Mouse (Mus musculus) fat pad, adult 2 months (tissue): ENCODE results near the gene Scn5a.

Source experiments
- DNase-seq: peaks from one replicate; pipeline ENCODE4 v3.0.0-alpha.2; 2011; ENCODE audit warnings: low read depth, low spot score; ENCODE audit errors: extremely low read depth

Gene Scn5a

DNA sequence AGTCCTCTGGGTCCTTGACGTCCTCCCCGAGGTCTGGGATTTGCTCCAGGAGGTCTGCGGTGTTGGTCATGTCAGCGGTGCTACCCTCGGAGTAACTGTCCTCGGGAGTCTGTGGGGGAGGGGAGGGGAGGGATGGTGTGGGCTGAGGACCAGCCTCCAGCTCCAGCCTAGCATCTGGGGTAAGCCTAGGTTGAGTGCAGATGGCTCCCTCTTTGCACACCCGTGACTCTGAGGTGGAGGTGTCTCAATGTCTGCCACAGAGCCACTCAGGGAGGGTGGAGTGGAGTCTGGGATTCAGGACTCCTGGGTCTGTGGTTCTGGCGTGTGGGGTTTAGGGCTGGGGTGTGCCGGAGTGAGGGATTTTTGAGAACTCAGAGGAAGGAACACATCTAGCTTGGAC lies 65.8 kb downstream of the Scn5a start:
- DNase-seq = no peak

DNA sequence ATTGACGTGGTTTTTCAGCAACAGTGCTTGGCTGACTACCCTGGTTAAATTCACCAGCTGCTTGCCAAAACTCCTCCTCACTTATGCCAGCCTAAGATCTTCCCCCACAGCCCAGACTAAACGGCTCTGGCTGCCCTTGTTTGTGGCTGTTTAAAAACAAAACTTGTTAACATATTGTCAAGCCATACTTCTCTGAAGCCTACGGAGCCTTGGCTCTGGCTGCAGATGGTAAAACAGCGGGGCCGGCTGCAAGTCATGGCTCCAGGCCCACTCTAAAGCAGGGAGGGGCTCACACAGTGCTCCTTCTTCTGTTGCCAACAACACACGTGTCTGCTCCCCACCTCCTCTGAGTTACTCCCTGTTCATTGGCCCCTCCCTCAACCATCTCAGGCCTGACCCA lies 67.9 kb downstream of the Scn5a start:
- DNase-seq = no peak

DNA sequence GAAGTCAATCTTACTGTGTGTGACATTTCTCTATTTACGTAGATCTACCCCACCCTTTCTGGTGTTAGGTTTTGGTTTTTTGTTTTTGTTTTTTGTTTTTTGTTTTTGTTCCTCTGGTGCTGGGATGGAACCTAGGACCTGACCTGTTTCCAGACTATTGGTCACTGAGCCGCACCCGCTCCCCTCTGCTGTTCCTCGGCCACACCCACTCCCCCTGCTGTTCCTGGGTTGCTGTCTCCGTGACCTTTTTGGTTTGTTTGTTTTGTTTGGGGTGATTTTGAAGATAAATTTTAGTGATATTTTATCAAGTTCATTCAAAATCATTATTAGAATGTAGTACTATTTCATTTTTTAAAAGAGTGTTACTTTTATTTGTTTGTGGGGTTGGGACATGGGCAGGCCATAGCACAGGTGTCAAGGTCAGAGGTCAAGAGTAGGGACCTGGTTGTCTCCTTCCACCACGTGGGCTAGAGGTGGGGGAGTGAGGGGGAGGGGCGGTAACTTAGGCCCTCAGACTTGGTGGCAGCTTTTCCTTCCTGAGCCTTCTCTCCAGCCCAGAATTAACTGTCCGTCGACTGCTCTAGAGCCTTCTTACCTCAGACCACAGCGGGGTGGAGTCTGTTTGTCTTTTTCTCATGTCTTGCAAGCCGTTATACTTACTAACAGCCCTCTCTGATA lies 73.7 kb downstream of the Scn5a start:
- DNase-seq = no peak

DNA sequence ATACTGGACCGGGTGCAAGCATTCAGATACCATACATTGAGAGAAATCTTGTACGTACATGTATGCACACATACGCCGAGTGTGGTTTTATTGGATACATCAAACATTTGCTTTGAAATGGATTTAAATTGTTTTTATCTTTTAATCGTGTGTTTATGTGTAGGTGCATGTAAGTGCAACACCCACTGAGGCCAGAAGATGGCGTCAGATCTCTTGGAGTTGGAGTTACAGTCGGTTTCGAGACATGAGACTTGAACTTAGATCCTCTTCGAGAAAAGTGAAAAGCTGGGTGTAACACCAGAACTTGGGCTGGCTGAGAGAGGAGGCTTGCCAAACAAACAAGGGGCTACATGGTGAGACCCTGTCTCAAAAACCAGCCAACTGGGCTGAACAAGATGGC lies 75.2 kb downstream of the Scn5a start:
- DNase-seq = no peak

DNA sequence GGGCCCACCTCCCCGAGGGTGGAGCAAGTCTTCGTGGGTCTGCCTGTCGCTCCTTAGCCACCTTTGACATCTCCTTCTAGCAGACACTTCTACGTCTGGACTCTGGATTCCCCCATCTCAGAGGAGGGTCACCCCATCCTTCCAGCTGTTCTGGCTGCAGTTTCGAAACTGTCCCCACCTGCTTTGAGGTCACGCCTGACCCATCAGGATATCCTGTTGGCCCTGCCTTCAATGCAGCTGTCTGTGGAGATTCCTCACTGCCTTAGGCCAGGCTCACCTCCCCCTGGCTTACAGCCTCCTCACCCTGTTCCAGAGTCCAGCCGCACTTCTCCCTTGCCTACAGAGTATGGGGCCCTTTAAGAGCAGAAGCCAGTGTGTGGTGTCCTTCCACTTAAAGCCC lies 79.9 kb downstream of the Scn5a start:
- no peak for DNase-seq

DNA sequence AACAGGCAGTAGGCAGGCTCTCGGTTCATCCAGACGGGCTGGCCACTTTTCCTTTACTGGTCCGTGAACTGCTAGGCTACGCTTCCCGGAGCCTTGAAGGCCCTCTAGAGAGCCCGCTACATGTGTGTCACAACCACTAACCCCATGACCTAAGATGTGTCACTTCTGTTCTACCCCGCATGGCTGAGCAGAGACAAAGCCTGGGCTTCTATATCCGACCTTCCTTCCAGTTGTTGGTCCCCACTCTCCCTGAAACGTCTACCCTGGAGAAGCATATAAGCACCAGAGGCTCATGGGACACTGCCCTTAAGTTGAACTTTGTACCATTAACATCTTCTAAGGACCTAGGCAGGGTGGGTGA lies 80.6 kb downstream of the Scn5a start:
- no peak for DNase-seq

DNA sequence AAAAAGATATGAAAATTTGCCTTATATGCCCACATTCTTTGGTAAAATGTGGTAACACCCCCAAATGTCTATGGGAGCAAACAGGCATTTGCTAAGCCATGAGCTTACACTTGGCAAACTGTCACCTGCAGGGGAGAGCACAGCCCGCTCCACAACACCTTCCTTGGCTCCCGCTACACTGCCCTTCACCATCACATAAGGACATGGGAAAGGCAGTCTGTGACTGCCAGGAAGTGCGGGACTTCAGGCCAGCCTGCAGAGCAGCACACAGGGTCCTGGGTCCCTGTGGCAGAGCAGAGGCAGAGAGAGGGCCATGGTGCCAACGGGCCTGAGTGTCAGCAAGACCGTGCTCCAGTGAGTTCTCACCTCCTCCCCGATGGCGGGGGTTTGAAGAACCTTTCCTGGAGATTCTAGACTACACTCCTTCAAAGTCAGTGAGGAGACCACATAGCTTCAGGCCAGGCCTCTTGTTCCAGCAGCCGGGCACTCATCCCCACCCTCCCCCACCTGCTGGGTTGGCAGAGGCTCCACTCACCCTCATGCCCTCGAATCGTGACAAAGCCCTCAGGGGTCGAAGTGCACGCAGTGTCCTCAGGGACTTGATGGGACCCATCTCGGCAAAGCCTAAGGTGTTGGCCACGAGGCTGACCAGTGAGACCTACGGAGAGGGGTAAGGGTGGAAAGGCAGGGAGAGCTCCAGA lies 81.1 kb downstream of the Scn5a start:
- DNase-seq = no peak

DNA sequence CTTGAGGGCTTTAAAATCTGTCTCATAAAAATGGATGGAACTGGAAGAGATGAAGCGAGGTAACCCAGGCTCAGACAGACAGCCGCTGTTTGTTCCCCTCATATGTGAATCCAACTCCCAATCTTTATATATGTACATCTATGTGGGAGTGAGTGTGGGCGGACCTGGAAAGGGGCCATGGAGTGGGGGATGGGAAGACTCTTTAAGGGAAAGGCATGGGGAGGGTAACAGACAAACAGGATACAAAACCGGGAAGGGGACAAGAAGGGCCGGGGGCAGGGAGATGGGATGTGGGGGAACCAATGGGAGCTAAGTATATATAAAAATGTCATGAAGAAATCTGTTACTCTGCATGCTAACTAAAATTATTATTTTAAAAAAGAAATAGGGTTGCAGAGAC lies 81.9 kb downstream of the Scn5a start:
- no peak for DNase-seq

DNA sequence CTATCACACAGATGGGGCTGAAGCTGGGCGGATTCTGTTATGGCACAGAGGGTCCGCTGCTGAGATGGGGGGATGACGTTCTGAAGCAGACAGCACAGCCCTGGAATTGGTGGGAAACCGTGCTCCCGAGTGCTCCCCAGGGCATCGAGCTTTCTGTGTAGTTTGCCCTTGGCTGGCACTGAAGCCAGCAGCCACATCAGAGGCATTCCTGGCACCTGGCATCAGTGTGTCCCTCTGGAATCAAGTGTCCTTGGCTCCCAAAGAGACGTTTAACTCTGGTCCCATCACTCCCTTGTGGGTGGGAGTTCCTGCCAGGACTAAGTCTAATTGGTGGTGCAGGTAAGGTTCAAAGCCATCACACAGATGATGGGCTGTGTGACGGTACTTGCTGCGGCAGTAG lies 82.5 kb downstream of the Scn5a start:
- no peak for DNase-seq

DNA sequence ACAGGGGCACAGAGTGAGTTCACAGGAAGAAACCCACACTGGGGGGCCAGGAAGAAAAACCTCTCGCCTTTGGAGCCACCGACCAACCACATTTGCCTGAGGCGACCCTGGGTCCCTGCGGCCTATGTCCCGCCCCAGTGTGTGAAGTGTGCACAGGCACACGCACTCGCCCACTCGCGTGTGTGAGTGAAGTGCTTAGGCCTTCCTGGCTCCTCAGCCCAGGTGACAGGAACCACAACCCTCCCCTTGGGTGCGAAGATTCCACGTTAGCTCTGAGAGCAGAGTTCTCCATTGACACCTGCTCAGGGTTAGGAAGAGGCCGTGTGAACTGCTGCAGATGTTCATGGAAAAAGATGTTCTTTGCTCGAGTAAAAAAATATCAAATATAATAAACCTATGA lies 93.9 kb downstream of the Scn5a start:
- DNase-seq = no peak

DNA sequence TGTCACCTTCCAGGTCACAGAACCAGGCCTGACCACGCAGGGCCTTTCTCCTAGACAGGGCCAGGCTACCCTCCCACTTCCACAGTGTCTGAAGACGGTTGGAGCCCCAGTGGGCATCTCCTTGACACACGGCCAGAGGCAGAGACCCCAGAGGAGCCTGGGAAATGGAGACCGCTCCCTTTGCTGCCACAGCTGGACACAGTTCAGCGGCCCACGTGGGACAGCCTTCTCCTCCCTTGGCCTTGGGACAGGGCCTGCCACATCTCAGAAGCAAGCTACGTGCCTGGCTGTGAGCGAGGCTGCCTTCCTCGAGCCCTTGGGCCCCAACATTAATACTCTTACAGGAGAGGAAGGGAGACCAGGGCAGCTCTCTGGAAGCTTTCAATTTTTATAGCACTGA lies 94.4 kb downstream of the Scn5a start:
- DNase-seq = no peak

DNA sequence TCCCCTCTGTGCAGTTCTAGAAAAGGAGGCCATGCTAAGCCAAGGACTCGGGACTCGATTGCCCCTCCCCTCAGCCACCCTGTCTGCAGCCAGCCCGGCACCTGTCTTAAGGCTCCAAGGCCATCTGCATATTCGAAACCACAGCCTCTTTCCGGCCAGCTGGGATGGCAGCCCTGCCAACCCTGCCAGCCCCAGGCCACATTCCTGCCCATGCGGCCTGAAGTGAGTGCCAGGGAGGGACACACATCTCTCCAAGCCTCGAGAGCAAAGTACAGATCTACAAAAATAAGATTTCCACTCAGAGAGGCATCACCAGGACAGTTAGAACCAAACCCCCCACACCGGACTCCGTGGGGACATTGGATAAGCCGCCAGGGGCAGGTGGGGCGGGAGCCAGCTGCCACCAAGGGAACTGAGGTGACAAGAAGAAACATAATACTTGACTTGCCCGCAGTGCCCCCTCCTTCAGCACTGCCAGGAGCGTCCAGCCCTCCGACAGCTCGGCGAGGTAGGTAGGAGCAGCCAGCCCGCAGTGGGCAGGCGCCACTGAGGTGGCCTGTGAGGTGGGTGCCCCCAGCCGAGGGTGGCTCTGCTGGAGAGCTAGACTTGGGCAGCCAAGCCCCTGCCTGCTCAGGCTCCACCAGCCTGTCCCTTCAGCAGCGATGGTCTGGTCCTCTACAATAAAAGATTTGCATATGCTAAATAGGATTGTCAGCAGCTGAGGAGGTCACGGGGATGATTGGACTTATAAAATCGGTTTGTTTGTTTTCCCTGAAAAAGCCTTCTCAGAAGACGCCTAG lies 95.1 kb downstream of the Scn5a start:
- no peak for DNase-seq

DNA sequence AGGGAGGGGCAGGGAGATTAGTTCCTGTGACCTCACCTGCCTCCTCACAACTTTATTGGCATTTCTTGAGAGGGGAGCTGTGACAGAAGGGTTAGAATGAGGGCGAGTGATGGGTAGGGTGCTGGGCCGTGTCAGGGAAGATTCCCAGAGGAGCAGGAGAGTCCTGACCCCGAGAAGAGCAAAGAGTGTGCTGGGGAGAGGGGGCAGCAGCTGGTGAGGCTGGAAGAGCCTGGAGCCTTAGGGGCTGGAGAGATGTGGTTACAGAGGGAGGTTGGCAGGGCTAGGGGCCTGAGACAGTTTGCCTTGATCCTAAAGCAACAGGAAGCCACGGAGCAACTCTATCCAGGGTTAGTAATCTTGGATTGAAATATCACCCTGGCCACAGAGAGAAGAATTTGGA lies 97.2 kb downstream of the Scn5a start:
- no peak for DNase-seq

DNA sequence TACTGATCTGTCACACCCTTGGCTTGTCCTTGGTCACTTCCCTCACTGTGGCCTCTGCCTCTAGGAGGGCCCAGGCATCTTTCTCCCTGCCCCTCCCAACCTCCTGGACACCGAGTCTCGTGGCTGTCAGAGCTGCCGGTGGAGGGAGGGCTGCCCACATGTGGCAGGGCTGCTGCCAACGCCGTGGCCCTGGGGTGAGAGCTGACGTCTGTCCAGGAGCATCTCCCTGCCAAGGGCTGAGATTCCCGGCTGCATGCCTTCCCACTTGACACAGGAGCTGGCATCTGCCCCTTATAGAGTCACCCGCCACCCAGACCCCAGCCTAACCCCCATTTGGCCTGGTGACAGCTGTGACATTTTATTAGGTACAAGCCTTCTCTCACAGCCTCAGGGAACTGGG lies 99.5 kb downstream of the Scn5a start:
- DNase-seq = no peak

DNA sequence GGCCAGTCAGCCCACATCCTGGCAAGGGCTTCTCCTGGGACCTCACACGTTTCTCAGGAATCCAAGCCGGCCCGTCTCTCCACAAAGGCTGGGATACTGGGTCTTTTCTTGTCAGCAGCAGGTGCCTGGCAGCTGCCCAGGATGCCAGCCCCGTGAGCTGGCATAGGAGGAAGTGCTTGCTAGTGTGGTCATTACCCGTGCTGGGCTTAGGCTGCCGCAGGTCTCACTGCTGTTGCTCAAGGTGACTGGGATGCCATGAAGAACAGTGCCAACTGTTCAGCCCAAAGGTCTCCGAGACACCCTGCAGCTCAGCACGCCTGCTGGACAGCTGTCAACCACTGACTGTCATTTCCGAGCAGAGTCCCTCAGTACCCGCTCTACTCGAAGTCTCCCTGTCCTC lies 100.5 kb downstream of the Scn5a start:
- DNase-seq = no peak

DNA sequence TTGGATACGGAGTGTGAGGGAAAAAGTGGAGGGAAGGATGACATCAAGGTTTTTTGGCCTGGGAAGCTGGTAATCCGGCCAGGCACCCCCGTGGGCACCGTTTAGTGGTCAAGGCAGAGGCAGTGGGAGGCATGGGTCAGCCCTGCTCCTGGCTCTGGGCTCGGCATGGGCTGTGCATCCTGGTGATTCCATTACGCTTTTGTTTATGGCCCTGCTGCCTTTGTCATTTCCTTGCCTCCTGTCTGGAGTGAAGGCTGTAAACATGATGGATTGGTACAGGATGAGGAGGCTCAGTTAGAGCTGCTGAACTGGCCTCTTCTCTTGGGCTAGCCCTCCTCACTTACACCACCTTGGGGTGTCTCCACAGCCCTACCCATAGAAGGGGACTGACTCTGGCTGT lies 101.1 kb downstream of the Scn5a start:
- no peak for DNase-seq

DNA sequence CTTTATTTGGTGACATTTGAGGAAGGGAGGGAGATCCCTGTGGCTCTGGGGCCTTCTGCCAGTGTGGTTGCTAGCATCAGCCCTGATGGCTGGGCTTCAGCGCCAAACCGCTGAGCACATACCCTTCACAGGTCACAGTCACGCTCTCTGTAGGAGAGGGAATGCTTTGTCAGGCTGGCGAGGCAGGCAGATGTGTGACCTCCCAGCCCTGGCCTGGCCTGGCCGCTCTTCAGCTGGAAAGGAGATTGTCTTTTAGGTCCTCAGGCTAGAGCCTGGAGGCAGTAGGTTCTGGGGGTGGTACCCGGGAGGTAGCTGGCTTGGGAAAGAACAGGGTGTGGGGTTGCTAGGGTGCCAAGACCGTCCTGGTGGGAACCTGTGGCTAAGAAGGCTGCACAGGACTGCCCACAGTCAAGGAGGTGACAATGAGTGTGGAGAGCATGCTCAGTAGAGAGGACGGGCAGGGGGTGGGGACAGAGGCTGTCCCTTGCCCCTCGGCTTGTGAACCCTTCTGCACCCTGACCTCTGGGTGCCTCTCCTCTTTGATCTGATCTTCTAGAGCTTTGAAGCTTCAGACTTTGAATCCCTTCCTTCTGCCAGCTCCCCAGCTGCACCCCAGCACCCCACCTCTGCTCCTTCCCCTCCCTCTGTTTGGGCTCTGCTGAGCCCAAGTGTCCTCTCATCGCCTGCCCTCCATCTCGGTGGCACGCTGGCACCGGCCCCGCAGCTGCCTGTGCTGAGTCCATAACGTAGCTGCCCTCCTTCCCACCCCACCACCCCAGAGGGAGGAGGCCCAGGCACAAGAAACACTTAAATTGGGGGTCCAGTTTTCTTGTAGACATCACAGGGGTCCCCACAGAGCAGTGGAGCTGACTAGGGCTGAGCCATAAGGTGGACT lies 103.9 kb downstream of the Scn5a start:
- DNase-seq = no peak

DNA sequence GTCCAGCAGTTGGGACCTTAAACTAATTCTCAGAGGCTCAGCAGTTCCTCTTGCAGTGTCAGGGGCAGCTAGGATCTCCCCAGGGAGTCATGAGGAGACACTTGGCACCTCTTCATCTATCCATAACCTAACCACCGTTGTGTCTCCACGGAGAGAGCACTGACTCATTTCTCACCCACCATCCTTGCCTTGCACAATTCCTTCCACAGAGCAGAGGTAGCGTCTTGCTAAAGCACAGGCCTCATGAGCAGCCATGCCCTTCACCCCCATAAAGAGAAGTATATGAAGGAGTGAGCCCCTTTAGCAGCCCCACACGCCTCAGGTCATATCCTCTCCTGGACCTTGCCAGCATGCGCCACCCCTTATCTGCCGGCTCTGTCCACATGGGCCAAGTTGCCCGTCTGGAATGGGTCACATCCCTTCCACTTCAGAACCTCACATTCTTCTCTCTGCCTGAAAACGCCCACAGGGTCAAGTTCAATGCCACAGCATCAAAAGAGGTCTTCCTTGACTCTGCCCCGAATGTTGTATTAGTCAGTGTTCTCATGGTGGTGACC lies 105.1 kb downstream of the Scn5a start:
- no peak for DNase-seq

DNA sequence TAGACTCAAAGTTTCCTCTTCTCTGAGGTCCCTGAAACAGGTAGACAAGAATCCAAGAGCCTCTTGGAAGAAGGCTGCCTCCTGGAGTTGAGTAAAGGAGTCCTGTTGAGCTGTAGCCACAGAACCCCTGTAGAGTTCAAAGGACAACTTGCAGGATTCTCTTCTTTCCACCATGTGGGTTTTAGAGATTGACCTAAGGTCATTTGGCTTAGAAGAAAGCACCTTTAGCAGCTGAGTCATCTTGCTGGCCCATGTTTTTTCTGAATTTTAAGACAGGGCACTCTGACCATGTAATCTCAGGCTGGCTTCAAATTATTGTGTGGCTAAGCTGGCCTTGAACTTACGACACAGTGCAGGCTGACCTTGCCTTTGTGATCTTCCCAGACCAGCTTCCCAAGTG lies 105.8 kb downstream of the Scn5a start:
- no peak for DNase-seq

DNA sequence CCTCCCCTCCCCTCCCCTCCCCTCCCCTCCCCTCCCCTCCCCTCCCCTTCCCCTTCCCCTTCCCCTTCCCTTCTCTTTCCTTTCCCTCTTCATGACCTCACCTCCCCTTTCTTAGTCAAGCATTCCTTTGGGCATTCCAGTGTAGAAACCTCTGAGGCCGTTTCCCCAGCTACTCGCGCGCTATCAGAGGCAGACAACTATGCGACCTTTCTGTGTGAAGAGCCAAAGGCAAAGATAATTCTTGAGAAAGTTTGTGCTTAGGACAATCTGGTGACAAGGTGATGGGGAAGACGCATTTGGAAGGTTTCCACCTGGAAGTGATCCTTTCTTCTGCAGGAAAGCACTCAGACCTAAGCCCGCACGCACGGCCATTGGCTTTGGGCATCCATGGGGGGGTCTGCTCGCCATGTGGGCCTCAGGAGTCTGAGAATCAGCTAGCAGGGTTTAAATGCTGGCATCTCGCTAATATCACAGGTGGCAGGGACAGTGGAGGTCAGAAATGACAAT lies 106.4 kb downstream of the Scn5a start:
- DNase-seq = no peak
